Mouse (Mus musculus): ENCODE results near the gene Selenow. TPM values are rescaled to one million over a fixed set of nuclear protein-coding genes. Genes with fewer than 3 reads are reported as not detected.

The Selenow gene
- total and polyA plus RNA-seq, 2 experiments from 2014 or later = 566 to 1,894 TPM

DNA sequence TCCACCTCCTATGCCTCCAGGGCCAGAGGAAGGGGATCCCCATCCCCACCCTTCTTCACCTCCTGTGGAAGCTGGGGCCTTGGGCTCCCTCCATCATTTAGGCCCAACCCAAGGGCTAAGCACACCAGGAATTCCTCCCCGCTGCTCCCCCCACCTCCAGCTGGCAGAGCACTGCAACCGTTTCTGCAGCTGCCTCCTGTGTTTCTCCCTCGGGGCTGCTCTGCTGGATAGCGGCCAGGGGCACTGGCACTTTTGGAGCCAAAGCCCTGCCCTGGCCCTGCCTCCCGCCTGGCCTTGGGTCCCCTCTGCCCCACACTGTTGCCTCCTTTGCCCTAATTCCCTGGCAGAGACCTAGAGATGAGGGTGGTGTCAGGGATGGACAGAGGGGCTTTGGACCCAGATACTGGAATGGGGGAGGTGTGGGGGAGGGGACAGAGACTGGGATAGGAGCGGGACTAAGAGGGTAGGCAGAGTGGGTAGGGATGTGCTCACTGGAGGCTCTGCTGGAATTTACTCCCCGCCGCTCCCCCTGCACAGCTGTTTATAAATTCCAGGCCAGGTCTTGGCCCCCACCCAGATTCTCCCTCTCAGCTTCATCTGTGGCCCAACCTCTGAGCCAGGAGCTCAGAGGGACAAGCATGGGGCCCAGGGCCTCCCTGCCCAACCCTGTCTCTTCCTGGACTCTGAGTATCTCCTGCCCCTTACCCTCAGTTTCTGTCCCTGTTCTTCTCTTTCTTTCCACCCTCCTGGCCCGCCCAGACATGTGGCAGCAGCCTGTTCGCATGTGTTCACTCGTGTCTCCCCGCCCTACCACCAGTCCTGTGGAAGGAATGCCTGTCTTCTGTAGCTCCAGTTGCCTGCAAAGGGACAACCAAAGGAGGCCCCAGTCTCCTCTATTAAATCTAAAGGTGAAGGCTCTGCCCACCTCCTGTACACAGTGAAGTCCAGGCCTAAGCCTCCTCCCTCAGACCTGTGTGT lies 40.4 kb upstream of the Selenow start:
- no peak overlapping the region for H3K27ac ChIP-seq
- 36% methylated on average over 12 of the region's 12 CpGs for WGBS

DNA sequence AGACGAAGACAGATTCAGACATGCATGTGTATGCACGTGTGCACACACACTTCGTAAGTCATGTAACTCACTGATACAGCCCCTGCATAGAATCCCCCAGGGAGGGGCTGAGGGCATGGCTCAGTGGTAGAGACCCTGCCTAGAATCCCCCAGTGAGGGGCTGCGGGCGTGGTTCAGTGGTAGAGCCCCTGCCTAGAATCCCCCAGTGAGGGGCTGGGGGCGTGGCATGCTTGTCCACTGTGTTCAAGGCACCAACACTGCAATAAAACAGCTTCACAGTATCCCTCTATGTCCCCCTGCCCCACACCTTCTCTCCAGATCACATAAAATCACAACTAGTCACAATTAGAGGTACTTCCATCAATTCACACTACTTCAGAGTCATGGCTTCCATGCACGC lies 39.6 kb upstream of the Selenow start:
- no peak for ATAC-seq
- TF ChIP-seq CTCF (IDR thresholded peaks at IDR 0.05; ENCODE audit: low read depth) = no peak
- Histone ChIP-seq H3K27me3 (ENCODE audit: insufficient read depth, low read length) (no peaks in the 10 kb centered on the region), H3K4me1 (ENCODE audit: insufficient read depth, low read length) (no peaks in the 10 kb centered on the region), H3K4me3 (ENCODE audit: low read length) (no peak overlapping the region), H3K4me2 (ENCODE audit: low read depth, low read length) (no peak overlapping the region), H3K27ac (no peak overlapping the region), H3K9me3 (ENCODE audit: low read length) (no peaks in the 10 kb centered on the region), H3K36me3 (ENCODE audit: insufficient read depth, low read length) (no peaks in the 10 kb centered on the region), H3K9ac (replicated peaks; ENCODE audit: low read length) (no peak overlapping the region)
- DNase-seq (ENCODE audit: low spot score) = no peak
- 82% methylated on average over 7 of the region's 7 CpGs for WGBS

More for the DNA sequence above, 40.4 kb upstream of the Selenow start:
- no peak overlapping the region for H3K4me2 ChIP-seq (ENCODE audit: low read depth, low read length)
- H3K27me3 ChIP-seq (ENCODE audit: insufficient read depth, low read length) = no peaks in the 10 kb centered on the region
- H3K9me3 ChIP-seq (ENCODE audit: low read length) = no peaks in the 10 kb centered on the region
- ATAC-seq (peak; percentile 43; the same call in 1 of the 2 replicates), DNase-seq (ENCODE audit: low spot score) (peak; percentile 56)
- no peak overlapping the region for H3K9ac ChIP-seq (replicated peaks; ENCODE audit: low read length)
- no peaks in the 10 kb centered on the region for H3K36me3 ChIP-seq (ENCODE audit: insufficient read depth, low read length)
- no peak for TF ChIP-seq CTCF (IDR thresholded peaks at IDR 0.05; ENCODE audit: low read depth)
- H3K4me3 ChIP-seq (ENCODE audit: low read length) = no peak overlapping the region
- no peaks in the 10 kb centered on the region for H3K4me1 ChIP-seq (ENCODE audit: insufficient read depth, low read length)

DNA sequence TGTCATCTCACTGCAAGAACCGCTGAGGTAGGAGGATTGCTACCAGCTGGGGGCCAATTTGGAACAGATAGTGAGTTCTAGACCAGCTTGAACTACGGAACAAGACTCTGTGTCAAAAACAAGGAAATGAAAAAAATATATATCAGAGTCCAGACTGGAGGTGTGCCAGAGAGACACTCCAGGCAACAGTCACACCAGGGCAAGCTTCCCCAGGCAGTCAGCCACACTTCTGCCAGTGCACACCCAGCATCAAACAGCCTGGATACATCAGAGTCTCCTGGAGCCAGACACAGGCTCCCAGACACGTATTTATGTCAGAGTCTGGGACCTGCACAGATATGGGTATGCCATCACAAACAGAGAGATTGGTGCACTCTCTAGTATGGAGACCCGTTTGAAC lies 39.0 kb upstream of the Selenow start:
- 56% methylated on average over 4 of the region's 4 CpGs for WGBS
- ATAC-seq = no peak

DNA sequence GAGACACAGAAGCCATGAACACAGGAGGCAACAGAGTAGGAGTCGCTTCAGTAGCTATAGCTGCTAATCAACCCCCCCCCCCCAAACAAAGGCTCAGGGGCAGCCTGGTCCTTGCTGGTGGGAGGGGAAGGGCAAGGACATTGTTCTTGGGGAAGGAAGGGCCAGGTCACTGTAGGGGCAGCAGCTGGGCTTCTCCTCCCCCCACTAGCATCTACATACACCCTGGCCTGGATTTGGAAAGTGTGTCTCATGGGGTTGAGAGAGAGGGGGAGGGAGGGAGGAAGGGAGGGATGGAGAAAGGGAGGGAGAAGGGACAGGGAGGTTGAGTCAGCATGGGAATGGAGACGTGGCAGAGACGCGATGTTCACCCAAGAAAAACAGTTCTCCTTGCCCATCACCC lies 38.5 kb upstream of the Selenow start:
- no peak overlapping the region for H3K27ac ChIP-seq
- 24% methylated on average over 4 of the region's 4 CpGs for WGBS
- no peak for DNase-seq (ENCODE audit: low spot score)
- no peaks in the 10 kb centered on the region for H3K27me3 ChIP-seq (ENCODE audit: insufficient read depth, low read length)
- H3K36me3 ChIP-seq (ENCODE audit: insufficient read depth, low read length) = no peaks in the 10 kb centered on the region
- no peak overlapping the region for H3K4me2 ChIP-seq (ENCODE audit: low read depth, low read length)
- H3K4me1 ChIP-seq (ENCODE audit: insufficient read depth, low read length) = no peaks in the 10 kb centered on the region
- no peak for TF ChIP-seq CTCF (IDR thresholded peaks at IDR 0.05; ENCODE audit: low read depth)
- no peak overlapping the region for H3K4me3 ChIP-seq (ENCODE audit: low read length)
- no peak for ATAC-seq
- no peaks in the 10 kb centered on the region for H3K9me3 ChIP-seq (ENCODE audit: low read length)
- no peak overlapping the region for H3K9ac ChIP-seq (replicated peaks; ENCODE audit: low read length)

More for the DNA sequence above, 39.0 kb upstream of the Selenow start:
- H3K9ac ChIP-seq (replicated peaks; ENCODE audit: low read length) = no peak overlapping the region
- no peaks in the 10 kb centered on the region for H3K27me3 ChIP-seq (ENCODE audit: insufficient read depth, low read length)
- no peak for DNase-seq (ENCODE audit: low spot score)
- H3K27ac ChIP-seq = no peak overlapping the region
- TF ChIP-seq CTCF (IDR thresholded peaks at IDR 0.05; ENCODE audit: low read depth) = no peak
- no peaks in the 10 kb centered on the region for H3K9me3 ChIP-seq (ENCODE audit: low read length)
- H3K4me3 ChIP-seq (ENCODE audit: low read length) = no peak overlapping the region
- no peaks in the 10 kb centered on the region for H3K36me3 ChIP-seq (ENCODE audit: insufficient read depth, low read length)
- no peaks in the 10 kb centered on the region for H3K4me1 ChIP-seq (ENCODE audit: insufficient read depth, low read length)
- H3K4me2 ChIP-seq (ENCODE audit: low read depth, low read length) = no peak overlapping the region

DNA sequence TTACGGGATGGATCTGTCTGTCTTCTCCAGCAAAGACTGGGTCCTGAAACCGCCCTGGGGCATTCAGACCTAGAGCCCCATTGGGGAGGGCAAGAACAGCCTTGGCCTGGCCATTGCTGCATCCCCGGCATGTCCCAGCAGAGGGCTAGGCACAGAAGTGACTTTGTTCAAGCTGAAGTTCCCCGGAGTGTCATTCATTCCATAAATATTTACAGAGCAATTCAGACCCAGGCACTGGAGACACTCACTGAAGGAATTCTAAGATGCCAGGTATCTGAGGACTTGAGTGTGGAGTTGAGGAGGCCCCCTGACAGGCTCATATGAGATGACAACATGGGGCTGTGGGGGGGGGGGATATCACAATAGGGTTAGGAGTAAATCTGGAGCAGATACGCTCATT lies 33.9 kb upstream of the Selenow start:
- Histone ChIP-seq H3K27me3 (ENCODE audit: insufficient read depth, low read length) (no peaks in the 10 kb centered on the region), H3K4me1 (ENCODE audit: insufficient read depth, low read length) (no peaks in the 10 kb centered on the region), H3K4me3 (ENCODE audit: low read length) (no peak overlapping the region), H3K4me2 (ENCODE audit: low read depth, low read length) (no peak overlapping the region), H3K27ac (no peak overlapping the region), H3K36me3 (ENCODE audit: insufficient read depth, low read length) (no peaks in the 10 kb centered on the region), H3K9me3 (ENCODE audit: low read length) (no peaks in the 10 kb centered on the region), H3K9ac (replicated peaks; ENCODE audit: low read length) (no peak overlapping the region)
- TF ChIP-seq CTCF (IDR thresholded peaks at IDR 0.05; ENCODE audit: low read depth) = no peak
- no peak for ATAC-seq
- DNase-seq (ENCODE audit: low spot score) = no peak
- WGBS = 87% methylated on average over 5 of the region's 5 CpGs

DNA sequence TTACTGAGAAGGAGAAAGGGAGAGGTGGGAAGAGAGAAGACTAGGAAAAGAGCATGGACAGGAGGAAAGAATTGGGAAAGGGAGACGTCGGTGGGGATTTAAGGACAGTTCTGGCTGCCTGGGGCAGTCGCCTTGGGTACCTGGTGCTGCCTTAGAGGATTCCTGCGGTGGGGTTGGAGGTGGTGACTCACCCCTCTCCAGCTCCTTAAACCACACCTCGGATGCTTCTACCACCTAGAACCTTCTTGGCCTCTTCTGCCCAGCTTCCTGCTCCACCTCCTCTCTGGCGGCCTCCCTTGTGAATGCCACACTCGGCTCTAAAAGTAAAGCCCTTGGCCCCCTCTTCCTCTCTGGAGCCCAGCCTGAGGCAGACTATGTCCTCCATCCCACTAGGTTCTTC lies 33.3 kb upstream of the Selenow start:
- Histone ChIP-seq H3K9me3 (ENCODE audit: low read length) (no peaks in the 10 kb centered on the region), H3K4me3 (ENCODE audit: low read length) (no peak overlapping the region), H3K4me1 (ENCODE audit: insufficient read depth, low read length) (no peaks in the 10 kb centered on the region), H3K36me3 (ENCODE audit: insufficient read depth, low read length) (no peaks in the 10 kb centered on the region), H3K9ac (replicated peaks; ENCODE audit: low read length) (no peak overlapping the region), H3K27ac (no peak overlapping the region), H3K4me2 (ENCODE audit: low read depth, low read length) (peak overlapping the region; percentile 41), H3K27me3 (ENCODE audit: insufficient read depth, low read length) (no peaks in the 10 kb centered on the region)
- ATAC-seq (no peak), DNase-seq (ENCODE audit: low spot score) (no peak)
- TF ChIP-seq CTCF (IDR thresholded peaks at IDR 0.05; ENCODE audit: low read depth) = no peak
- WGBS = 37% methylated on average over 7 of the region's 7 CpGs

DNA sequence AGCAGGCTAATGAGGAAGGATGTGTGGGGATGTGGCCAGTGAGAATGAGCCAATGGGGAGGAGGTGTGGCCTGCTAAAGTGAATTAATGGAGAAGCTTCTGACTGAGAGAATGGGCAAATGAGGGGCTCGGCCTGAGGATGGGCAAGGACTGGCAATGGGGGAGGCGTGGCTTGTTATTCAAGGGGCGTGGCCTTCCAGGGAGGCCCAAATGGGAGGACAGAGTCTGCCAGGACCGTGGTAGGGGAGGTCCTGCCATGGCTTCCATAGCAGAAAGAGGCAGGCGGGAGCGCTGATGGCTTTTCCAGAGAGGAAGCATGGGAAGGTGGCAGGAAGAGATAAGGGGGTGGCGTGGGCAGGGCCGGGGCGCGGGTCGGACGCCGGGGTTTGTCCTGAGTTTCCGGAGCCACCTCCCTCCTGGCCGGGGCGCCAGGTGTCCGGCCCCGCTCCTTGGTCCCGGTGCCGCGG lies 32.8 kb upstream of the Selenow start:
- no peaks in the 10 kb centered on the region for H3K9me3 ChIP-seq (ENCODE audit: low read length)
- H3K9ac ChIP-seq (replicated peaks; ENCODE audit: low read length) = peak overlapping the region; percentile 28; the same call in 1 of the 2 replicates
- peak; percentile 13 for DNase-seq (ENCODE audit: low spot score)
- 4% methylated on average over 20 of the region's 21 CpGs for WGBS
- H3K4me1 ChIP-seq (ENCODE audit: insufficient read depth, low read length) = no peaks in the 10 kb centered on the region
- peak overlapping the region; percentile 41 for H3K4me2 ChIP-seq (ENCODE audit: low read depth, low read length)
- no peak overlapping the region for H3K27ac ChIP-seq
- H3K4me3 ChIP-seq (ENCODE audit: low read length) = 0 out of 2 replicates have a peak overlapping the region, but pooled peaks have one; percentile 4
- ATAC-seq = peak; percentile 45; the same call in 1 of the 2 replicates
- no peaks in the 10 kb centered on the region for H3K27me3 ChIP-seq (ENCODE audit: insufficient read depth, low read length)
- TF ChIP-seq CTCF (IDR thresholded peaks at IDR 0.05; ENCODE audit: low read depth) = no peak
- no peaks in the 10 kb centered on the region for H3K36me3 ChIP-seq (ENCODE audit: insufficient read depth, low read length)

Data from hindbrain, postnatal 0 days (tissue).